Mouse (Mus musculus): ENCODE results near the gene Olfr220. TPM values are rescaled to one million over a fixed set of nuclear protein-coding genes. Genes with fewer than 3 reads are reported as not detected.

The Olfr220 gene
- polyA plus RNA-seq, 1 experiment from 2014 or later = 0.09 TPM

- H3K27ac ChIP-seq (replicated peaks) = no peak overlapping the region
- H3K9ac ChIP-seq = no peak overlapping the region
- peaks cover 5% of the 10 kb centered on the region; the same call in 1 of the 2 replicates for H3K27me3 ChIP-seq
- WGBS = 36% methylated on average over 4 of the region's 4 CpGs
- peaks cover 22% of the 10 kb centered on the region for H3K4me1 ChIP-seq
- no peaks in the 10 kb centered on the region for H3K36me3 ChIP-seq
- H3K9me3 ChIP-seq (replicated peaks) = no peaks in the 10 kb centered on the region
- no peak overlapping the region for H3K4me3 ChIP-seq (replicated peaks)
- H3K4me2 ChIP-seq (replicated peaks) = no peak overlapping the region
- ATAC-seq (ENCODE audit: insufficient number of reproducible peaks, low FRiP score, low TSS enrichment, low read depth) = no peak
These were observed 58.2 kb downstream of the Olfr220 start for GRCm38 (mm10) chr1:174500064-174500463.

Other genes with a start within 250 kb of the Olfr220 start
- 0.46 and 0.53 TPM in 2 replicates for gene Olfr419, start 190.0 kb upstream of the Olfr220 start, polyA plus RNA-seq (2015; fragmentation: Nextera tagmentation; extraction: Ambion mirVana)
- gene Mptx1, start 111.6 kb upstream of the Olfr220 start, polyA plus RNA-seq (2015; fragmentation: Nextera tagmentation; extraction: Ambion mirVana) = not detected in 2 replicates
- gene Olfr417, start 77.0 kb upstream of the Olfr220 start, polyA plus RNA-seq (2015; fragmentation: Nextera tagmentation; extraction: Ambion mirVana) = 0.05 TPM in 1 of 2 replicates, not detected in the other
- not detected in 2 replicates for gene Olfr248, start 51.0 kb upstream of the Olfr220 start, polyA plus RNA-seq (2015; fragmentation: Nextera tagmentation; extraction: Ambion mirVana)
- 0.17 and 0.24 TPM in 2 replicates for gene Olfr414, start 18.0 kb upstream of the Olfr220 start, polyA plus RNA-seq (2015; fragmentation: Nextera tagmentation; extraction: Ambion mirVana)
- gene Fmn2, start 59.7 kb downstream of the Olfr220 start, polyA plus RNA-seq (2015; fragmentation: Nextera tagmentation; extraction: Ambion mirVana) = 1.9 and 2.5 TPM in 2 replicates